Mouse (Mus musculus) frontal cortex, postnatal 14 days (tissue): ENCODE results near the gene Fstl3.

ENCODE experiments used
- DNase-seq, 2 experiments: peaks; one replicate each; pipeline ENCODE4 v3.0.0; 2022; ENCODE audit warnings: low spot score in 2 of 2

Gene Fstl3

DNA sequence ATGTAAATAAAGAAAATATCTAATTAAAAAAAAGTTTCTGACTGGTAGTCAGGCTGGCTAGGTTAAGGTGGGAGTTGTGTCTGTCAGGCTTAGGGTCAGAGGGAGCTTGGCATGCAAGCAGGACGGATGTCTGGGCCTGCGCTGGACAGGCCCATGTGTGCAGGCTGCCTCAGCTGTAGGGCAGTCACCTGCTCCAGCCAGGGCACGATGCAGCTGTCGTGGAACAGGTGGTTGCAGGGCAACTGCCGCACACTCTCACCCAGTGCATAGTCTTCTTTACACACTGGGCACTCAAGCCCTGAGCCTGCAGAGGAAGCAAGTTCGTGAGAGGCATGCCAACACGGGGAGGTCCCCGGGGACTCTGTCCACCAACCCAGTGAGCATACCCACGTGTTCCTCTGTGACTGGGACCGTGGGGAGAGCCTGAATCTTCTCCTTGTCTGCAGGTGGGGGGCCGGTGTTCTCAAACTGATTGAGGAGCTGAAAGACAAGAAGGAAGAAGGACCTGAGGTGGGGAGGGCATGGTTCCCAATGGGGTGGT is 16.4 kb upstream of the Fstl3 start:
- no peak for DNase-seq

DNA sequence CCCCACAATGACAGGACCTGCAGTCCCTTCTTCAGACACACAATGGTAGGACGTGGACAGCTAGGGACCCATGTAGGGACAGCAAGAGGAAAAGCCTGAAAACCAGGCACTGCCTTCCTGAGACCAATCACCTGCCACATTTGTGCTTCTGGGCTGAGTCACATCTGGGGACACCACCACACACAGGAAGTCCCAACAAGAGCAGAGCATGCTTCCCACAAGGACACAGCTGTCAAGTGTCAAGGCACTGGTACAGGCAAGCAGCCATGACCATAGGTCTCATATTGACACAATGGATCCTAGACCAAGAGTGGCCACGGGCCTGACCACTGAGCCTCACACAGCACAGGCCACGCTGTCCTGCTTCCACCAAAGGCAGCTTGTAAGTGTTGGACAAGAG is 14.2 kb upstream of the Fstl3 start:
- DNase-seq, result no peak

DNA sequence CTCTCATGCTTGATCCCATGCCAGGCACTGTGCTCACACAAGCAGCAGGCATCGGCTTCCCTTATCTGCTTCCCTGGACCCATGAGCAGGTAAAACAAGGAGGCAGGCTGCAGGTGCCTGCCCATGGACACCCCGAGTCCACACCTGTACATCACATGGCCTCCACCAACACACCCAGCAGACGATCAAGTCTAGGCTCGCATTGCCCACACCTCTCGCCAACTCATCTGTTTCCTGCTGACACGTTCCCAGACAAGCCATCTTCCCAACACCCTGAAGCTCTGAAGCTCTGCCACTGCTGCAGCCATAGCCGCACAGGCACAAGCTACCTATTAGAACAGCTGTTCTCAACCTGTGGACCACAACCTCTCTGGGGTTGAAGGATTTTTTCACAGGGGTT is 12.8 kb upstream of the Fstl3 start:
- no peak for DNase-seq

DNA sequence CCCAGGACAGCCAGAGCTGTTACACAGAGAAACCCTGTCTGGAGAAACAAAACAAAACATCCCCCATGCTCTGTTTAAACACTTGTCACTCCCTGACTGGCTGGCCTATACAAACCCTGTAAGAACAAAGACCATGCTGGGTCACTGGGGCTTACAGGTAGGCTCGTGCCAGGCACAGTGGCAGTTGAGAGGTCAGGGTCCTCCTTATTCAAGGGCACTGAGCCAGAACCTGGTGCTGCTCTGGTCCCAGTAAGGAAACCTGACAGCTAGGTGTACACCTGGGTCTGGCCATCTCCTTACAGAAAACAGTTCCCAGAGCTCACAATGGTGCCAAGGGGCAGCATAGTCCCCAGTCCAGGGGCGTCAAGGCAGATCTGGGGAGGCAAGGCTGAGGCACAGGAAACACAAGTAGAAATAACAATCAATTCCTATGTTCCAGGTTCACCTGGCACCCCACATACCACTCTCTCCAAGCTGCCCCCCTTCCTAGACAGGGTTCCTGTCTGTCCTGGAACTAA is 11.8 kb upstream of the Fstl3 start:
- no peak for DNase-seq

DNA sequence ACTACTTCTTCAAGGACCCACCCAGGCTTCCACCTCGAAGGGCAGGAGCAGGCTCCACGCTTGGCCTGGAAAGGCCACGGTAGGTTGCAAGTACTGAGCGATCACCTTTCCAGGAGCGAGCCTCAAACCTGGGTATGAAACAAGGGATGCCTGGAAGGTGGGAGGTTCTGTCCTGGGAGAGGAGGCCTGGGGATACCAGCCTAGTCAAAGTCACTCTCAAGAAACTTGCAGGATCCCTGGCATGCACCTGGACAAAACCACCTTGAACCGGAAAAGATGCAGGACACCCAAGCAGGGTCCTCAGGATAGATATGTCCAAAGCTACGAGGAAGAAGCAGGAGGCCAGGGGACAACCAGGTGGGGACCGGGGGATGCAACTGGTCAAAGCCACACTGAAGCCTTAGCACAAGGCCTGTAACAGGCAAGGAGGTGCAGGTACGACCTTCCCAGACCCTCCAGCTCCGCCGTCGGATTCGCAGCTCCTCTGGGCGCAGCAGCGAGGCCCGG is 11.0 kb upstream of the Fstl3 start:
- no peak for DNase-seq

DNA sequence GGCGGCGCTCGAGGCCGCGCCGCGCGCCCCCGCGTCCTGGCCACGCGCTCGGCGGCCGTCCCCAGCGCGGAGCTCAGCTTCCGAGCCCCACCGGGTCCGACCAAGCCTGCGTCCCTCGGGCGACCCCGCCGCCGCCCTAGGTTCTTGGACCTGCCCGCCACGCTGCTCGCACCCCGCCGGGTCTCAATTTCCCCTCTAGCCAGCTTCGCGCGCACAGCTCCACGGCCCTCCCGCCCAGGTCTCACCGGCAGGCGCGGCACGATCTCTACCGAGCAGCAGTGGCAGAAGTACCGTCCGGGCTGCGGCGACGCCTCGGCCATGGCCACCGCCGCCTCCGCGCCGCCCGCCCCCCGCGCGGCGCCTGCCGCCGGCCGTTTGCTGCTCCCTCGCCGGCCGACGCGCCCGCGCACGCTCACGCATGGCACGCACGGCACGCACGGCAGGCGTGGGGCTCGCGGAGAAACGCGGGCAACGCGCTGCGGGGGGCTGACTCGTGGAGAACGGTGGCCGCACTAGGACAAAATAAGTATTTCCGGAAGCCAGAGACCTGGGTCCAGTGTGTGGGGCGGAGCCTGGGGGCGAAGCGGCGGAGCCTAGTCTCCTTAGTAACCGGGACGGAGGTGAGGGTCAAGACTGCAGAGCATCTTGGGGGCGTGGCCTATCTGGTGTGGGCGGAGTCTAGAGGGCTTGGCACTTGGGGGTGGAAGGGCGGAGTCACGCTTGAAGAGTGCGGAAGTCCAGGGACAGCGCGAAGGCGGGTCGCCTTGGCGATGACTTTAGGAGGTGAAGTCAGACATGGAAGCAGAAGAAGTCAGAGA is 10.4 kb upstream of the Fstl3 start, which contains the start of gene Rnf126:
Gene Rnf126, minus strand, starts transcription at position 445 of the 818 bp plus-strand sequence.
- DNase-seq, result peak; percentile 99

DNA sequence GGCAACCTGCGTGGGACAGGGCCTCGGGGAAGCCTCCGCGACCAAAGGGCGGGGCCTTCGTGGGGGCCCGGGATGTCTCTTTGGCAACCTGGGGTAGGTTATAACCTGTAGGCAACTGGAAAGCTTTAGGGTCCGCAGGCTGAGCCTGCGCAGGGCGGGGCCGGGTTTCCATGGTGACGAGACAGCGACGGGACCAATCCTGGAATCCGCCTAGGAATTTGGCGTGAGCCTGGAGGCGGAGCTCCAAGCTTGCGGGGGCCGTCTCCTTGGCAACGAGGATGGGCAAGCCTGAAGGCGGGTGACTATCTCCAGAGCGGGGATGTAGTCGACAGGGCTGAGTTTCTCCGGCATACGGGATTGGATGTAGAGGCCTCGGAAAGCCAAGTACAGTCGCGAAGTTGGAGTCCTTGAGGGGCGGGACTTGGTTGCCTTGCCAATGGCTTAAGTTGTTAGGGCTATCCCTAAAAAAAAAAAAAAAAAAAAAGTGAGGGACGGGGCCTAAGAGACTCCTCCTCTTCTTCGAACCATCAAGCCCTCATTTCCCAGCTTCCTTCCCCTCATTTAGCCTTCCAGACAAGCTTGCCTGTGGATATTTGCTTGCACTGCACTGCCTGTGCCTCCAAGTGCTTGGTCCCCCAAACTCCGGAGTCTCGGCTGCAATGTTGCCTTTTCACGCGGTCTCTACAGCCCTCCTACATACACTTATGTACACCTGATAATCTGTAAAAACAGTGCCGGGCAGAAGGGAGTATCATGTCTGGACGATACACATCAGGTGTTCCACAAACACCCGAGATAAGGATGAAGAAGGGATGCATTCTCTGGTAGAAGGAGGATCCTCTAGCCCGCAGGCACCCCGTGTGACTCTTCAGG is 9.5 kb upstream of the Fstl3 start:
- DNase-seq, result peak; percentile 94 to 95

DNA sequence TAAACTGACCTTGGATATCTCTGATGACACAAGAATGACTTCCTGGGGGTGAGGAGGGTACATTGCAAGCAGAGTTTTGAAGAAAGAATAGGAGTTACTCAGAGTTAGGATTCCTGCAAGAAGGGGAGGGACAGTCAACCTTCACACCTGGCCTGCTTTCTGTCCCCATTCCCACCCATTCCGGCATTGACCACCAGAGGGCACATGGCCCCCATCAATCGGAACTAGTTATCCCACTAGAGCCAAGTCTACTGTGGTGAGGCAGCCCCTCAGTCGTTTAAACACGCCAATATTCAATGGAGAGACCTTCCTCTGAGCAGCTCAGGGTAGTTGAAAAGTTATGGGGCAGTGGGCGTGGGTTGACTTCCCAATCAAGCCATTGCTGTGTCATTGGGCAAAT is 8.7 kb upstream of the Fstl3 start:
- DNase-seq, result peak in 1 of 2 experiments; percentile 76

DNA sequence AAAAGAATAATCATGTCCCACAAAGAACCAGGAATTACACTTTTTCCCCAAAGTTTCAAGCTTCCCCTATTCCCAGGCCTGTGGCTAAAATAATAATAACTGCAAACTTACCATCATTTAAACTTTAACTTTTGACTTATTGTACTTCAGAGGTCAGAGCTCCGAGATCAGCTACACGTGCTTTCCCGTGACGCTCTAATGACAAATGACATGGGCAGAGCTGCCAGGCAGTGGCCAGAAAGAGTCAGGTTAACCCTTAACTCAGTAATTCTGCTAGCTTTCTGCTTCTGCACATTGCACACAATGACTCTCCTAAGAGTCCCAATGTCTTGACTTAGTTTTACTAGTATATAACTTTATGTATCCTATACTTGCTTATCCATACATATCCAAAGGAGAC is 7.7 kb upstream of the Fstl3 start:
- DNase-seq, result no peak

DNA sequence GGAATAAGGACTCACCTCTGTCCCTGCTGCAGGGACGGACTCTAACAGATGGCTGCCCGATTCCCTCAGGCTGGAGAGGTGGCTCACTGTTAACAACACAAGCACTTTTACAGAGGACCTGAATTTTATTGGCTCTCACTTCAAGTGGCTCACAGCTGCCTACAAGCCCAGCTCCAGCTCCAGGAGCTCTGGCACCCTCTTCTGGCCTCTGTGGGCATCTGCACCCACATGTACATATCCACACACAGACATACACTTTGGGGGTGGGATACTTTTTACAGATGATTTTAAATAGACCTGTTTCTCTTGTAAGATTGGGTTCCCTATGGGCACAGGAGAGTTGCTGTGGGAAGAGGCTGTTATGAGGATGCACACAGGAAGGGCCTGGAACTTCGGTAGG is 4.8 kb upstream of the Fstl3 start:
- no peak for DNase-seq

DNA sequence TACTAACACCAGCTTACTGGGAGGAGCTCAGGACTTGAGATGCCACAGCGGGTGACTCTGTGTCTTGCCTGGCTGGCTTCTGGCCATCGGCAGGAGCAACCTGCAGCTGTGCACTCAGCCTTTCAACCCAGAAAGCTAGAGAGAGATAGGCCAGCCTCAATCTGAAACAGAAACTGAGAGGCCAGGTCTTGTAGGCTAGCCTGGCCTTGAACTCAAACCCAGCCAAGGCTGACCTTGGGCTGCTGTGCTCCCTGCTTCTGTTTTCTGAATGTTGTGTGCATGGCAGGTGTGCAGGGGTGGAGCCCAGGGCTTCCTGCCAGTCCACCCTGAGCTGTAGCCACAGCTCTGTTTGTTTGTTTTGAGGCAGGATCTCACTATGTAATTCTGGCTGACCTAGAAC is 3.9 kb upstream of the Fstl3 start:
- DNase-seq, result no peak

DNA sequence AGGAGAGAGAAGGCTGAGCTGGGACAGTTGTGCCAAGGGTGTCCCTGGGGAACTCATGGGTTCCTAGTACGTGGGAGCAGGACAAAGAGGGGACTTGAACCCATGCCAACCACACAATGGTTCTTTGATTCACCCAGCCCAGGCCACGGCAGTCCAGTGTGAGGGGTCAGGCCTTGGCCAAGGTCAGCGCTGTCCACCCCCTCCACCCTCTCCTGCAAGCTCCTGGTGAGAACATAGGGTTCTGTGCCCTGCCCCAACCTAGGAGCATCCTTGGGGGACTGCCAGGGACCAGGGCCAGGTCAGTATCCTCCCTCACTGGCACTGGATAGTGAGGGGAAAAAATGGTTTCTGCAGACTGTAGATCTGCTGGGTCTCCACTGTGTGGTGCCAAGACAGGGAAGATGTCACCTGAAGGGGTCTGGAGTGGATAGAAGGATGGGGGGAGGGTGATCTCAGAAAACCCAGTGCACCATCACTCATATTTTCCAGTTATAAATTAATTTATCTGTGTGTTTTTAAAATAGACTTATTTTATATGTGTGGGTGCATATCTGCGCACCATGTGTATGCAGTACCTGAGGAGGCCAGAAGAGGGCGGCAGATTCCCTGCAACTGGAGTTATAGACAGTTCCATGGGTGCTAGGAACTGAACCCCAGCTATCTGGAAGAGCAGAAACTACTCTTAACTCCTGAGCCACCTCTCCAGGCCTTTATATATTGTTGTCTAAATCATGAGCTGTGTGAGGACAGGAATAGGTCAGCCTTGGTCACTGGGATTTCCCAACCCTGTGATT is 2.4 kb upstream of the Fstl3 start:
- no peak for DNase-seq

DNA sequence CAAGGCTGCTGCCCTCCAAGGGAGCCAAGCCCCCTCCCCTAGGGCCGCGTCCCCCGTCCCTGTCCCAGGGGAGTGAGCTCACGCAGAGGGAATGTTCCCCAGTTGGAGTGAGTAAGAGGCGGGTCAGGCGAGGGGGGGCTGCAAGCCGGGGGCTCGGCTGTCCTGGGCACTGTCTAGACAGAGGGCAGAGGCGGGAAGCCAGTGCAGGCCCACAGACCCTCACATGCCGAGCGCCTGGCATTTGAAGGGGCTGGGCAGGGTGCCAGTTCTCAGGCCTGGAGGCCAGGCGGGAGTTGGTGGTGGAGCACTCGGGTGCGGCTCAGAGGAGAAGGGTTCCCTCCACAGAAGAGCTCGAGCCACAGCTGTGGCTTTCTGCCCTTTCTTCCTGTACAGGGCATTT is 934 bp downstream of the Fstl3 start:
- no peak for DNase-seq

DNA sequence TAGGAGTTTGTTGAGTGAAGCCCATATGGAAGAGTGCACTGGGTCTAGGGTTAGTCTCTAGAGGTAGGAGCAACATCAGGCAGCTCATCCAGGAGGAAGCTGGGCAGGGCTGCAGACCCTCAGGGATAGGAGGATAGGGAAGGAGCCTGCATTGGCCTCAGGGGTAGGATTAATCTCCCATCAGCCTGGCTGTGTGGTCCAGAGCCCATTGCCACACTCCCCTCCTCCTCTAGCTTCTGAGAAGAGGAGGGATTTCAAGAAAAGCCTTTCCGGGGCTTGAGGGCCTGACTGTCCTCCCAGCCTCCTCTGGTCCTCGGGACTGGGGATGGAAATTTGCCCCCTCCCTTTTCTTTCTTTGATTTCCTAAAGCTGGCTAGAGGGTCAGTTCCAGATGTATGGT is 2.1 kb downstream of the Fstl3 start:
- DNase-seq, result no peak

DNA sequence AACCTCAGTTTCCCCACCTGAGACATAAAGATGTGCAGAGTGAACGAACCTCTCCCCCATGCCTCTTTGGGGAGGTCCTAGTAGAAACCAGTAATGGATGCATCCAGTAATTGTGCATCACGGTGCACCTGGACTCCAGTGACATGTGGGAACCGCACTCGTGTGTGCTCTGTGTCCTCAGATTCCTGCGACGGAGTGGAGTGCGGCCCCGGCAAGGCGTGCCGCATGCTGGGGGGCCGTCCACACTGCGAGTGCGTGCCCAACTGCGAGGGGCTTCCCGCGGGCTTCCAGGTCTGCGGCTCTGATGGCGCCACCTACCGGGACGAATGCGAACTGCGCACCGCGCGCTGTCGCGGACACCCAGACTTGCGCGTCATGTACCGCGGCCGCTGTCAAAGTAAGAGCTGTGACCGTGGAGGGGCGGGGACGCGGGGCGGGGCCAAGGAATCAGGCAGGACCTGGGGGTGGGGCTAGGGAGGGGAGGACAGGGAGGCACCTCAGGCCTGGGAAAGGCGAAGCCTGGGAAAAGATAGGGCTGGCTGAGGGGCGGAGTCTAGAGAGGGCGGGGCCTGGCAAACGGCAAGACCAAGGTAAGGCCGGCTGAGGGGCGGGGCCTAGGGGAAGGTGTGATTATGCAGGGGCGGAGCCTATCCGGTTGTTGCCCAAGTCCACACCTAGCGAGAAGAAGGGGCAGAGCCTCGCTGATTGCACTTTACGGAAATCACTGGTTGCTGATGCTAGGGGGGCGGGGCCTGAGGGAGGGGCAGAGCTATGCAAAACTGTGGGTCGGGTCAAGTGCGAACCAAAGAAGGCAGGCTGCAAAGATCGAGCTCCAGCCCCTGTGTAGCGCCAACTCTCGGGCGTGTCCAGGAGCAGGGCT is 3.0 kb downstream of the Fstl3 start:
- DNase-seq, result peak; percentile 92 to 95

DNA sequence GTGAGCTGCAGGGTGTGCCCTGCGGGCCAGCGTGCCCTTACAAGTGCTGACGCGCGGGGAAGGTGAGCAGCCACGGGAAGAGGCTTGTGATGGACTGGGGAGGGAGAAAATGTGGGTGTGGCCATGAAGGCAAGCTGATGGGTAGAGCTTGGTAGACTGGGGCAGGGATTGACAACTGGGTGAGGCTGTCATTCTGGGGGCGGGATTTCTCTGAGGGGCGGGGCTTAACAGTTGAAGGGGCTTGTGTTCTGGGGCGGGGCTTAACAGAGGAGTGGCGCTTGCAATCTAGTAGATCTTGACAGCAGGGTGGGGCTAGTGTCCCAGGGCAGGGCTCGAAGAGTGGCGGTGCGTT is 3.6 kb downstream of the Fstl3 start:
- DNase-seq, result no peak

DNA sequence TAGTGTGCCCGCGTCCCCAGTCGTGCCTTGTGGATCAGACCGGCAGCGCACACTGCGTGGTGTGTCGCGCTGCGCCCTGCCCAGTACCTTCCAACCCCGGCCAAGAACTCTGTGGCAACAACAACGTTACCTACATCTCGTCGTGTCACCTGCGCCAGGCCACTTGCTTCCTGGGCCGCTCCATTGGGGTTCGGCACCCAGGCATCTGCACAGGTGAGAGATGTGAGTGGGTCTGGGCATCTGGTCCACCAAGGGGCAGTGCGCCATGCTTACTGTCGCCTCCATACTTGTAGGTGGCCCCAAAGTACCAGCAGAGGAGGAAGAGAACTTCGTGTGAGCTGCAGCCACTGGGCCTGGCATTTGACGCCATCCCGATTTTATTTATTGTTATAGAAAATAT is 4.1 kb downstream of the Fstl3 start:
- DNase-seq, result no peak

DNA sequence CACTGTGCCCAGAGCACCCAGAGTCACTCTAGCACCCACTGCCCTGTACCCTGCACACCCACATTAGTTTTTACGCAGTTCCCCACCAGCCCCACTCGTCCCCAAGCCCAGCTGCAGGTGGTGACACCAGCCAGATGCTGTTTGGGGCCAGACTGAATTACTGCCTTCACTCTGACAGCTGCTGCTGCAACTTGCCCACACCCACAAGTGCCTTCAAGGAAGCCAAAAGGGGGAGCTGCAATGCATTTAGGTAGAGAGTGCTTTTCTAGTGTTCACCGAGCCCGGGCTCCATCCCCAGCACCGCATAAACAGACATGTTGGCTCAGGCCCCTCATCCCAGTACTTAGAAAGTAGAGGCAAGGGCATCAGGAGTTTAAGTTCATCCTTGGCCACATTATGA is 4.9 kb downstream of the Fstl3 start:
- no peak for DNase-seq

DNA sequence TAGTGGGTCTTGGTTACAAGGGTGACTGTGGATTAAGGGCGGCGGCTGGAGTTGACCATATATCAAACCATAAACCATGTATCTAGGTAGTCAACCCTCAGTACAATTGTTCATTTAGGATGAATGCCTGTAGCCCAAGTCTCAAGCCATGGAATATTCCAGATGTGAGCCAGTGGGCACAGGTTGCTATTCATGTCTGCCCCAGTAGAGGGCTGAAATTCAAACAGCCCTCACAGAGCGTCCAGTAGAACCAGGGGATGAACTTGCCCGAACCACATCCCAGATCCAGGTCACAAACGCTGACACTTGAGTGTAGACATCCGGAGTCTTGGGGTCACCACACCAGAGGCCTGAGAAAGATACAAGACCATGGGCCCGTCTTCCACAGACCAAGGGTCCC is 6.0 kb downstream of the Fstl3 start:
- no peak for DNase-seq
